Mouse (Mus musculus): ENCODE results near the gene Pla2g15. TPM values are rescaled to one million over a fixed set of nuclear protein-coding genes. Genes with fewer than 3 reads are reported as not detected.

Gene Pla2g15
- total and polyA plus RNA-seq, 3 experiments = 6.9 to 8.0 (median 7.0) TPM

- in situ Hi-C loops (cut with MboI; ENCODE audit: low pct_ligation_motif_present, low pct_unique_long_range_greater_than_20kb, low sequenced_read_pairs) = loop anchor here (10.0 kb wide), 1 partner anchor 257 kb away; no protein-coding TSS in a partner anchor
- no peaks in the 10 kb centered on the region for H3K79me2 ChIP-seq (replicated peaks; ENCODE audit: control insufficient read depth, extremely low read depth, insufficient read depth, poor library complexity, severe bottlenecking)
- no peaks in the 10 kb centered on the region for H3K9me3 ChIP-seq (replicated peaks; ENCODE audit: low read length)
- H3K4me3 ChIP-seq (replicated peaks in 1 of 3; ENCODE audit: low read depth in 2 of 3, low read length in 2 of 3, poor library complexity in 1 of 3) = no peak overlapping the region
- H3K27me3 ChIP-seq (replicated peaks) = no peaks in the 10 kb centered on the region
- no peak overlapping the region for H3K4me2 ChIP-seq (ENCODE audit: insufficient read depth, low read depth, poor library complexity, severe bottlenecking)
- H3K9ac ChIP-seq (ENCODE audit: insufficient read depth, low read depth) = no peak overlapping the region
- dilution Hi-C loops (cut with MboI; ENCODE audit: extremely low pct_ligation_motif_present, extremely low pct_unique_long_range_greater_than_20kb, low sequenced_read_pairs) = no loop called here
- no peak for DNase-seq (ENCODE audit: extremely low read depth)
- peaks cover 12 to 26% of the 10 kb centered on the region in 2 experiments; a peak in 3 of 4 replicates for H3K4me1 ChIP-seq (ENCODE audit: control insufficient read depth in 1 of 2, insufficient read depth in 2 of 2)
- TF ChIP-seq MAX (IDR thresholded peaks at IDR 0.05; ENCODE audit: low read length) (no peak), HCFC1 (IDR thresholded peaks at IDR 0.05; ENCODE audit: low read depth, low read length) (no peak), SMC3 (IDR thresholded peaks at IDR 0.05; ENCODE audit: low read depth, low read length) (no peak), CHD2 (IDR thresholded peaks at IDR 0.05; ENCODE audit: low read length) (no peak), JUN (IDR thresholded peaks at IDR 0.05; ENCODE audit: insufficient read depth, low read depth, low read length) (no peak), NRF1 (IDR thresholded peaks at IDR 0.05; ENCODE audit: low read depth, low read length) (no peak), CTCF (conservative IDR thresholded peaks at IDR 0.05 in 1 of 2, IDR thresholded peaks at IDR 0.05 in 1 of 2; ENCODE audit: low read depth in 2 of 2, low read length in 2 of 2) (no peak), ZKSCAN1 (IDR thresholded peaks at IDR 0.05; ENCODE audit: borderline replicate concordance, low read depth, low read length) (no peak), MAFK (IDR thresholded peaks at IDR 0.05; ENCODE audit: insufficient replicate concordance, low read length) (no peak), ZMIZ1 (IDR thresholded peaks at IDR 0.05; ENCODE audit: low read depth, low read length) (no peak), GABPA (IDR thresholded peaks at IDR 0.05; ENCODE audit: insufficient replicate concordance, low read depth, low read length) (no peak), JUND (conservative IDR thresholded peaks at IDR 0.05; ENCODE audit: low read depth, low read length) (no peak), ZNF384 (IDR thresholded peaks at IDR 0.05; ENCODE audit: low read depth, low read length) (no peak), ETS1 (conservative IDR thresholded peaks at IDR 0.05; ENCODE audit: low read depth, low read length) (no peak), NELFE (IDR thresholded peaks at IDR 0.05; ENCODE audit: low read depth, low read length) (no peak), KAT2A (IDR thresholded peaks at IDR 0.05; ENCODE audit: insufficient replicate concordance, low read length) (no peak), E2F4 (IDR thresholded peaks at IDR 0.05; ENCODE audit: insufficient replicate concordance, low read depth, low read length) (no peak), RAD21 (IDR thresholded peaks at IDR 0.05; ENCODE audit: low read depth, low read length) (no peak), MYC (IDR thresholded peaks at IDR 0.05; ENCODE audit: low read depth, low read length) (no peak)
- no peak overlapping the region for H3K27ac ChIP-seq (ENCODE audit: insufficient read depth, low read depth)
- peaks cover 0 to 2% of the 10 kb centered on the region in 2 experiments for H3K36me3 ChIP-seq (replicated peaks in 1 of 2; ENCODE audit: control insufficient read depth in 1 of 2, insufficient read depth in 1 of 2, low read length in 1 of 2)
Observed at GRCm38 (mm10) chr8:106147868-106148565, 2.2 kb upstream of the Pla2g15 start.

- TF ChIP-seq USF1 (IDR thresholded peaks at IDR 0.05; ENCODE audit: low read depth, low read length) = no peak
- no peak for TF ChIP-seq BHLHE40 (IDR thresholded peaks at IDR 0.05; ENCODE audit: low read depth, low read length)
- TF ChIP-seq ELF1 (IDR thresholded peaks at IDR 0.05; ENCODE audit: low read depth, low read length) = no peak
- no peak for TF ChIP-seq CHD2 (IDR thresholded peaks at IDR 0.05; ENCODE audit: low read length)
- no peak for TF ChIP-seq POLR2A (IDR thresholded peaks at IDR 0.05; ENCODE audit: low read depth, low read length)
- TF ChIP-seq RAD21 (IDR thresholded peaks at IDR 0.05; ENCODE audit: low read depth, low read length) = no peak
- no peak for TF ChIP-seq ZMIZ1 (IDR thresholded peaks at IDR 0.05; ENCODE audit: low read depth, low read length)
- TF ChIP-seq UBTF (IDR thresholded peaks at IDR 0.05; ENCODE audit: low read depth, low read length) = no peak
- Histone ChIP-seq H3K4me1 (ENCODE audit: control insufficient read depth in 1 of 2, insufficient read depth in 2 of 2) (peaks cover 12 to 32% of the 10 kb centered on the region in 2 experiments; a peak in 3 of 4 replicates), H3K9ac (ENCODE audit: insufficient read depth, low read depth) (no peak overlapping the region), H3K27me3 (replicated peaks) (no peaks in the 10 kb centered on the region), H3K4me3 (replicated peaks in 1 of 3; ENCODE audit: low read depth in 2 of 3, low read length in 2 of 3, poor library complexity in 1 of 3) (no peak overlapping the region), H3K27ac (ENCODE audit: insufficient read depth, low read depth) (no peak overlapping the region), H3K79me2 (replicated peaks; ENCODE audit: control insufficient read depth, extremely low read depth, insufficient read depth, poor library complexity, severe bottlenecking) (no peaks in the 10 kb centered on the region), H3K36me3 (replicated peaks in 1 of 2; ENCODE audit: control insufficient read depth in 1 of 2, insufficient read depth in 1 of 2, low read length in 1 of 2) (peaks cover 0 to 8% of the 10 kb centered on the region in 2 experiments), H3K4me2 (ENCODE audit: insufficient read depth, low read depth, poor library complexity, severe bottlenecking) (no peak overlapping the region), H3K9me3 (replicated peaks; ENCODE audit: low read length) (no peaks in the 10 kb centered on the region)
- in situ Hi-C loops (cut with MboI; ENCODE audit: low pct_ligation_motif_present, low pct_unique_long_range_greater_than_20kb, low sequenced_read_pairs) = loop anchor here (10.0 kb wide), 1 partner anchor 256 kb away; no protein-coding TSS in a partner anchor
- dilution Hi-C loops (cut with MboI; ENCODE audit: extremely low pct_ligation_motif_present, extremely low pct_unique_long_range_greater_than_20kb, low sequenced_read_pairs) = no loop called here
- DNase-seq (ENCODE audit: extremely low read depth) = no peak
Observed at GRCm38 (mm10) chr8:106149025-106149424, 1.2 kb upstream of the Pla2g15 start.
